Mouse (Mus musculus) retina, postnatal 1 day (tissue): ENCODE data around the gene Gramd4.

Experiments used
- DNase-seq: peaks from one replicate; pipeline ENCODE4 v3.0.0-alpha.2; 2012

Gramd4 gene

GRCm38 (mm10) chr15:86074171-86074937 lies 16.9 kb downstream of the Gramd4 start:
- no peak for DNase-seq

- DNase-seq: no peak
Measured at GRCm38 (mm10) chr15:86075305-86076047, 18.0 kb downstream of the Gramd4 start.

DNA sequence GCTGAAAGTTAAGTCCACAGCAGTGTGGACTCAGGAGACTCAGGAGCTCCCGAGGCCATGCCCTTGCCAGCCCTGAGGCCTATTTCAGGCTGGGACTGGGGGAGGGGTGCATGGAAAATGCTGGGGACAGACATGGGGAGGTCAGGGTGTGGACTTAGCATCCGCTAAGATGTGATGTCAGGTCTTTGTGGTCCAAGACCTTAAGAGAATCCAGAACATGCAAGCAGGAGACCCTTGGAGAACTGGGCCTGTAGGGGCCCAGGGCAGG lies 18.5 kb downstream of the Gramd4 start:
- no peak for DNase-seq

- no peak for DNase-seq
Measured at GRCm38 (mm10) chr15:86076378-86076777, 18.9 kb downstream of the Gramd4 start.

GRCm38 (mm10) chr15:86077934-86078333 lies 20.4 kb downstream of the Gramd4 start:
- no peak for DNase-seq

DNA sequence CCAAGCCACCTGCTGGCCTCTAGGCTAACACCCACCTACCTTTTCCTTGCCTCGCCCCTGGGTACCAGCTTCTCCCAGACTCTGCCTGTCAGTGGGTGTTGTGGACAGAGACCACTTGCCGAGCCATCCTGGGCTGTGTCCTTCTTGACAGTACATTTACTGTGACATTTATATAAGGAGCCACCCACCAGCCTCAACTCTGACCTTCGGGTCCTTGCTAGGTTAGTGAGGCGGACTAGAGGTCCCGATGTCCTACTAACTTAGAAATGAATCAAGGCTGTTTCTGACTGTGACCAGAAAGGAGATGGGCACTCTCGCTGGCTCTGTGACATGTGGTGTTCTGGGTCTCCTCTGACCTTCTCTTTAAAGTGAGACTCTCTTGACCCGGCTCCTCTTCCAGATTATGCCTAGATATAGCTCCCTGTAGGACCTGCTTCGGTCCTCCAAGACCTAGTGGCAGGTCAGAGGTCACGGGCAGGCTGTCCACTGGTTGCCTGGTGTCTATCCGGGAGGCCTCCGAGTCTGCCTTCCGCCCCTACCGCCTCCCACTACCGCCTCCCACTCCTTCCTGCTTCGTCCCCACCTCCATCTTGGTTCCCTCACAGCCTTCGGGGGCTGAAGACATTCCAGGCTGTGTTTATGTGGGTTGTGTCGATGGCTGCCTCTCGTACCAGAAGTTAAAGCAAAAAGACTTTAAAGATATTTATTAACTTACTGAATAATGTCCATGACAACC lies 21.2 kb downstream of the Gramd4 start:
- no peak for DNase-seq

- DNase-seq: no peak
Measured at GRCm38 (mm10) chr15:86079467-86079866, 22.0 kb downstream of the Gramd4 start.

DNA sequence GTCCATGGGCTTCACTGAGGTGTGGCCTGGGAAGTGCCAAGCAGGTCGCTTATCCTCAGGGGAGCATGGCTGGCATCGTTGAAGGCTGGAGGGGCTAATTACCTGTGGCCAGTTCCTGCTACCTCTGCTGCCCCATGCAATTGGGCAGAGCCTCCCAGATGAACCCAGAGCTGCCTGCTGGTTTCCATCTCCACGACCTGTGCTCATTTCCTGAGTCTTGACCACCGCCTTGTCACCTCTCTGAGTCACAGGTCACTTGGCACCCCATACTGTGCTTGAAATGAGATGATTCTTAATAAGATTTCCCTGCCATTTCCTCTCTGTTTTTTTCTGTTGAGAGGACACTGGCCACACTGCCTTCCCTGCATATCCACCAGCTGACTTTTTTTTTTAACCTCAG lies 22.4 kb downstream of the Gramd4 start:
- DNase-seq: no peak

DNA sequence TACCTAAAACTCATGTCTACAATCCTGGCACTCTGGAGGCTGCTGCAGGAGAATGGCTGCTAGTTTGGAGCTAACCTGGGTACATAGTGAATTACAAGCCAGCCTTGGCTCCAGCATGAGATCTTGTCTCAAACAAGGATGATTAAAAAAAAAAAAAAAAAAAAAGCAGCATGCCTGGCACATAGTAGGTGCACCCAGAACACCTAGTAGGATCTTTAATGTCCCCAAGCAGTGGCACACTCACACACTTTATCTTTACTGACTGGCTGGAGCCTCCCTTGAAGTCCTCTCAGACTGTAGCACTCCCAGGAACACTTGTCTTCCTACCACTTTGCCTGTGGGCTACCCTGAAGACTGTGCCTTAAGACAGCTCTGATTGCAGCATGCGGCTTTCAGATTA lies 22.9 kb downstream of the Gramd4 start:
- DNase-seq: no peak

DNA sequence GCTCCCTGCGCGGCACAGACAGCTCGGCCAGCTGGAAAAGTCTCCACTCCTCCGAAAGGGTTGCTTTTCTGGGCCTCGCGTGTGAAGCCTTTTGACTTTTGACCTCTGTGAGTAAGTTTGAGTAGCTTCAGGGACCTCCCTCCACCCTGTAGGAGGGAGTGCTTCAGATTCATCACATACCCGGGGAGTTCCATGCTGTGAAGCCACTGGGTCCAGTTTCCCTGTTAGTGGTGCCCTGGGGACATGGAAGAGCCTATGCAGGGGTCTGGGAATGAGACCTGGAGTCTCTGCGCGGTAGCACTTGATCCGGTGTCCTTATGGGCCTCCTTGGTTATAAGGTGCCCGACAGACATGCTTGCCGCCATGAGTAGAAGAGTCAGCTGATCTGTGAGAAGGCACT lies 24.2 kb downstream of the Gramd4 start:
- DNase-seq: no peak

- no peak for DNase-seq
Measured at GRCm38 (mm10) chr15:86082551-86082961, 25.1 kb downstream of the Gramd4 start.

DNA sequence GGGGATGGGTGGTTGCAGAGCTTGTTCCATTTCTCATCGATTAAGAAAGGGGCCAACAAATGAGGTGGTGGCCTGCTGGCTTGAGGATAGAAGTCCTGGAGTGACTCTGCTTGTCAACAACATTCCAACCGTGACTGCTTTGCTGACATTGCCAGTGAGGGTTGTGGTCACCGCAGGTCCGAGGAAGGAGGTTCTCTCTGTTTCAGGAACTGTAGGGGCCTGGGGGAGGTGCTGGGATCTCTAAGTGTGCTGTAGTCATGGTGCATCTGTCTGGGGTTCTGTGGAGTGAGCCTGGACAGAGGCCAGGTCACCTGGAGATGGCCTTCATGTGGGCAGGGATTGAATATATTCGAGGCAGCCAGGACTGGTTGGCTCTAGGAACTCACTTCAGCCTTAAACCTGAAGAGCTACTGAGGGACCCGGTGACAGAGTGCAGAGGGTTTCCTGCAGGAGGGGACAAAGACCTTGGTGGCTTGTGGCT lies 25.8 kb downstream of the Gramd4 start:
- DNase-seq: no peak

- peak; percentile 81 for DNase-seq
Measured at GRCm38 (mm10) chr15:86085301-86086225, 28.1 kb downstream of the Gramd4 start.

DNA sequence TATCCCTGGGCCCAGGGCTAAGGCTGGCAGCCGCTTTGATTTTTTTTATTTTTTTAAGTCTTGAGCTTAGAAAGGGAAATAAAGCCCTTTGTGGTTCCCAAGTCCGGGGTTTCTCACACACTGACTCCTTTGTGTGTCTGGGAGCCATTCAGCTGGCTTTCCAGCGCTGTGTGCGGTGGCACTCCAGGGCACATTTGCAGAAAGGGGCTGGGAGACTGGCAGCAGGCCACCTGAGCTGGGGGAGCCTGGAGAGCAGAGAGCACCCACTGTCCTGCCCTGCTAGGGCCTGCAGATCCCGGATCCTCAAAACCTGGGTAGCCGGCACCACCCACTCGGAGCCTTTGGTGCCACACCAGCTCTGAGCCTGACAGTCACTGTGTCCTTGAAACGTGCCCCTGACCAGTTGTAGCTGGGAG lies 28.8 kb downstream of the Gramd4 start:
- peak; percentile 66 for DNase-seq

- peak; percentile 52 for DNase-seq
Measured at GRCm38 (mm10) chr15:86087591-86088149, 30.2 kb downstream of the Gramd4 start.

DNA sequence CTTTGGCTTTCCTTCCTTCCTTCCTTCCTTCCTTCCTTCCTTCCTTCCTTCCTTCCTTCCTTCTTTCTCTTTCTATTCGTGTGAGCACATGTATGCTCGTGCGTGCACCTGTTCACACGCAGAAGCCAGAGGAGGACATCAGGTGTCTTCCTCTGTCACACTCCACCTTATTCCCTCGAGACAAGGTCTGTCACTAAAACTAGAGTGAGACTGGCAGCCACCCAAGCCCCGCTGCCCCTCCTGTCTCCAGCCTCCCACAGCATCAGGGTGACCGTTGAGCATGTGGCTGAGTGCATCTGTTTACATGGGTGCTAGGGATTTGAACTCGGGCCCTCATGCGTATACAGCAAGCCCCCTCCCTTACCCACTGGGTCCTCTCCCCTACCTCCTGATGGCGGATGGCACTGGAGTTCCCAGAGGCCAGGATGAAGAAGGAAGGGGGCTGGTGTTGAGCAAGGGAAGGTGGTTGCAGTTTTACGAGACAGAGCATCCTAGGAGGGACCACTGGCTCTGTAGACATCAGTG lies 30.8 kb downstream of the Gramd4 start:
- no peak for DNase-seq

DNA sequence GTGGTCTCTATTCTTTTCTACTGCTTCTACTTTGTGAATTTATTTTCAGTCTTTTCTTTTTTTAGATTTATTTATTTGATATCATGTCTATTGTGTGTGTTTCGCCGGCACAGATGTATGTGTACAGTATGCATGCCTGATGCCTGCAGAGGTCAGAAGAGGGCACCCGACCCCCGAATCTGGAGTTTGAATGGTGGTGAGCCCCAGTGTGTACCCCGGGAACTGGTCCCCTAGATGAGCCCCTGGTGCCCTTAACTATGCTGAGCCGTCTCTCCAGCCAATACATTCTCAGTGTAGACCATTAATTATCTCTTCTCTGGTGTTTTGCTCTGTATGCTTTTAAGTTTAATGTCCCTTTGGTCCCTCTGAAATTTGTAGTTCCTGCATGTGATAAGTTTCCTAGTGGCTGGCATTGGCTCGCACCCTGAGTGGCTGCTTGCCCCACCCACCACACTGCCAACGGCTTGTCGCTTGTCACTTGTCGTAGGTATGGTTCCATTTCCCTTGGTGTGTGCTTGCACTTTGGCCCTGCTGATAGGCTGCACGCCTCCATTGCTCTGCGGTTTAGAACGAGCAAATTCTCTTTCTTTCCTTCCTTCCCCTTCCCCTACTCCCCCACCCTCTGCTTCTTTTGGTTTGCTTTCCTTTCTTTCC lies 31.7 kb downstream of the Gramd4 start:
- DNase-seq: no peak

- peak; percentile 28 for DNase-seq
Measured at GRCm38 (mm10) chr15:86089991-86090529, 32.6 kb downstream of the Gramd4 start.

DNA sequence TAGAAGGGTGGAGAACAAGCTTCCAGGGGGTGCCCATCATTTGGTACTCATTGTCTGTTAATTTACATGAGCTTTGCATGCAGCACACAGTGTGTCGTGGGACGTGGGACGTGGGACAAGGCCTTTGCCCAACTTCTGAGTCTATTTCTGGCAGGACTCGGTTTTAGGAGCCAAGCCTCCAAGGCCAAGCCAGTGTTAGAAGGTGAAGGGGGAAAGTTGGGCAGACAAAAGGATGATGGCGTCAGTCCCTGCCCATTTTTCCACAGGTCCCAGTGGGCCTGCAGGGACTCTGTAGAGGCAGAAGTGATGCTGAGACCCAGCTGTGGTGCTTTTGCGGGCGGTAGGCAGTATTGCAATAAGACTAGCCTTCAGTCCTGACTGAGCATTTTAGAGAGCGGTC lies 33.1 kb downstream of the Gramd4 start:
- no peak for DNase-seq

DNA sequence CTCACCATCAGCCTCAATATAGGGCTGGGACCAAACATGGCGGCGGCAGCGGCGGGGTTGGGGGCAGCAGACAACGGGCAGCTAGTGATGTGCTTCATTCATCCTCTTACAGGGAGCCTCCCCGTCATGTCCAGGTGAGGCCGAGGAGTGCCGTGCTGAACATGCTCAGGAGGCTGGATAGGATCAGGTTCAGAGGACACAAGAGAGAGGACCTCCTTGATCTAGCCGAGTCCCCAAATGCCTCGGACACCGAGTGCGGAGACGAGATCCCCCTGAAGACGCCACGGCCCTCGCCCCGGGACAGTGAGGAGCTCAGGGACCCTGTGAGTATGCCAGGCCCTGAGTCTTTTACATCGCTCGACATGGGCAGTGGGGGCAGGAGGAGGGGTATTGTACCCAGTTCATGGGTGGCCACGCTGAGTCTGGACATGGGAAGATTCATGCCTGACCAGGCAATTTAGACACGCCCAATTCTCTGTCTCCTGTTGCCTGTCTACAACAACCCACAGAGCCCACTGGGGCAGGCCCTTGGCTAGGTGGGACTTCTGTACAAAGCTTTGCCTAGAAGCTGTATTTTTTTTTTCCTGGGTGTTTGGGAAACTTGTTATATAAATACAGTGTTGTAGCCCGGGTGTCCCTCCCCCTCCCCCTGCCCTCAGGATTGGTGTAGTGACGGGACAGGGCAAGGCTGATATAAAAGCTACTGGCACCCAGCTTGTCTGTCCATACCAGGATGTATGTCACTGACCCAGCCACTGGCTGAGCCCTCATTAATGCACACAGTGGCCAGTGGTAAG lies 33.9 kb downstream of the Gramd4 start:
- DNase-seq: no peak
